Mouse (Mus musculus) thymus, adult 2 months (tissue): ENCODE measurements around the gene Upk1b. TPM values are rescaled to one million over a fixed set of nuclear protein-coding genes. Genes with fewer than 3 reads are reported as not detected.

Source experiments
- DNase-seq: peaks from one replicate; pipeline ENCODE4 v3.0.0; 2021
- H3K27ac ChIP-seq: fragments of 200-500 bp; 2 replicates; pipeline ENCODE4 v1.5.1; 2012; ENCODE audit warnings: low read length, control low read depth; ENCODE audit not compliant: control insufficient read depth, insufficient read depth
- H3K27me3 ChIP-seq: fragments of 200-500 bp; 2 replicates; pipeline ENCODE4 v1.6.1; 2012; ENCODE audit warnings: mild to moderate bottlenecking, low read length, moderate library complexity, mixed read lengths; ENCODE audit not compliant: control insufficient read depth, insufficient read depth
- H3K36me3 ChIP-seq: fragments of 200-500 bp; 2 replicates; pipeline ENCODE4 v1.6.1; 2012; ENCODE audit warnings: mild to moderate bottlenecking, low read length, moderate library complexity; ENCODE audit not compliant: control insufficient read depth, insufficient read depth
- H3K4me1 ChIP-seq: fragments of 200-500 bp; replicated peaks from 2 replicates; pipeline ENCODE4 v1.6.1; 2012; ENCODE audit warnings: low read length; ENCODE audit not compliant: control insufficient read depth, insufficient read depth
- H3K4me3 ChIP-seq: fragments of 200-500 bp; 2 replicates; pipeline ENCODE4 v1.5.1; 2012; ENCODE audit warnings: mild to moderate bottlenecking, low read length, control low read depth, moderate library complexity; ENCODE audit not compliant: control insufficient read depth, insufficient read depth
- CTCF ChIP-seq: fragments of 200-500 bp; IDR thresholded peaks from 2 replicates; pipeline ENCODE4 v1.5.1; 2012; ENCODE audit warnings: mild to moderate bottlenecking, control low read depth, low read length, moderate library complexity, borderline replicate concordance; ENCODE audit not compliant: control insufficient read depth, poor library complexity, insufficient read depth; ENCODE audit errors: extremely low read depth
- POLR2A ChIP-seq: fragments of 200-500 bp; IDR thresholded peaks from 2 replicates; pipeline ENCODE4 v1.6.1; 2012; ENCODE audit warnings: mild to moderate bottlenecking, low read length, control low read depth, moderate library complexity; ENCODE audit not compliant: control insufficient read depth, poor library complexity, insufficient read depth; ENCODE audit errors: extremely low read depth
- WGBS: fragments of 180-500 bp; shearing (Covaris S2); methylation state at CpG from one replicate; pipeline ENCODE4 v1.1.7; 2018; 5-methylcytosine and 5-hydroxymethylcytosine counted together
- polyA plus RNA-seq: library from polyadenylated mRNA; depleted of rRNA; stranded (reverse); fragments of >200 nt; gene quantifications from 2 replicates; pipeline ENCODE4 v1.2.3, GENCODE M21; 2012

Gene Upk1b
- polyA plus RNA-seq, 1 experiment: 2.9 TPM

GRCm38 (mm10) chr16:38766671-38767070, 33.5 kb downstream of the Upk1b start:
- H3K36me3 ChIP-seq: no peaks in the 10 kb centered on the region
- DNase-seq: no peak
- WGBS: 77% methylated on average over 3 of the region's 3 CpGs
- TF ChIP-seq CTCF: no peak
- no peak for TF ChIP-seq POLR2A
- no peak overlapping the region for H3K4me3 ChIP-seq
- H3K27me3 ChIP-seq: no peaks in the 10 kb centered on the region
- H3K4me1 ChIP-seq: no peaks in the 10 kb centered on the region
- no peak overlapping the region for H3K27ac ChIP-seq

GRCm38 (mm10) chr16:38763508-38763907, 36.6 kb downstream of the Upk1b start:
- DNase-seq: no peak
- TF ChIP-seq POLR2A (no peak), CTCF (no peak)
- Histone ChIP-seq H3K27me3 (no peaks in the 10 kb centered on the region), H3K36me3 (no peaks in the 10 kb centered on the region), H3K4me1 (peaks cover 10% of the 10 kb centered on the region), H3K27ac (no peak overlapping the region), H3K4me3 (no peak overlapping the region)
- 70% methylated on average over 4 of the region's 4 CpGs for WGBS

- DNase-seq: no peak
- 92% methylated on average over 8 of the region's 8 CpGs for WGBS
These were observed 37.7 kb downstream of the Upk1b start for GRCm38 (mm10) chr16:38762401-38762800.

GRCm38 (mm10) chr16:38761972-38762371, 38.2 kb downstream of the Upk1b start:
- Histone ChIP-seq H3K4me1 (peaks cover 10% of the 10 kb centered on the region), H3K36me3 (no peaks in the 10 kb centered on the region), H3K4me3 (no peak overlapping the region), H3K27ac (no peak overlapping the region), H3K27me3 (no peaks in the 10 kb centered on the region)
- no peak for DNase-seq
- TF ChIP-seq CTCF: no peak
- no peak for TF ChIP-seq POLR2A
- WGBS: 92% methylated on average over 5 of the region's 5 CpGs

More at GRCm38 (mm10) chr16:38762401-38762800, 37.7 kb downstream of the Upk1b start:
- Histone ChIP-seq H3K4me1 (peaks cover 10% of the 10 kb centered on the region), H3K27ac (no peak overlapping the region), H3K36me3 (no peaks in the 10 kb centered on the region), H3K27me3 (no peaks in the 10 kb centered on the region), H3K4me3 (no peak overlapping the region)
- TF ChIP-seq CTCF (no peak), POLR2A (no peak)

- TF ChIP-seq POLR2A: no peak
- no peak for TF ChIP-seq CTCF
- Histone ChIP-seq H3K27me3 (no peaks in the 10 kb centered on the region), H3K36me3 (no peaks in the 10 kb centered on the region), H3K4me1 (peaks cover 10% of the 10 kb centered on the region), H3K4me3 (no peak overlapping the region), H3K27ac (no peak overlapping the region)
- DNase-seq: no peak
- 8% methylated on average over 6 of the region's 6 CpGs for WGBS
These were observed 39.2 kb downstream of the Upk1b start for GRCm38 (mm10) chr16:38760834-38761375.

GRCm38 (mm10) chr16:38760239-38760638, 39.9 kb downstream of the Upk1b start:
- no peak for DNase-seq
- no peaks in the 10 kb centered on the region for H3K27me3 ChIP-seq
- H3K27ac ChIP-seq: peak overlapping the region; percentile 49; the same call in 1 of the 2 replicates
- H3K4me3 ChIP-seq: no peak overlapping the region
- peaks cover 10% of the 10 kb centered on the region for H3K4me1 ChIP-seq
- no peak for TF ChIP-seq CTCF
- TF ChIP-seq POLR2A: no peak
- 80% methylated on average over 5 of the region's 5 CpGs for WGBS
- no peaks in the 10 kb centered on the region for H3K36me3 ChIP-seq

- Histone ChIP-seq H3K27ac (no peak overlapping the region), H3K36me3 (no peaks in the 10 kb centered on the region), H3K4me1 (peaks cover 14% of the 10 kb centered on the region), H3K4me3 (no peak overlapping the region), H3K27me3 (no peaks in the 10 kb centered on the region)
- DNase-seq: no peak
- 66% methylated on average over 12 of the region's 12 CpGs for WGBS
- TF ChIP-seq POLR2A: no peak
- no peak for TF ChIP-seq CTCF
These were observed 41.8 kb downstream of the Upk1b start for GRCm38 (mm10) chr16:38758104-38758861.
